Mouse (Mus musculus) testis, postnatal 14 days (tissue): ENCODE data around the gene Retreg3.
"Not testable (repeated sequence)": the region's sequence is repeated elsewhere in the genome, so short reads cannot be mapped to it uniquely, and the experiment has no call there.

Experiments used
- DNase-seq: peaks from one replicate; pipeline ENCODE4 v3.0.0; 2021; ENCODE audit warnings: low spot score

The Retreg3 gene

GRCm38 (mm10) chr11:101148751-101149150 lies 29.1 kb upstream of the Retreg3 start:
- DNase-seq = no peak

- no peak for DNase-seq
Measured at GRCm38 (mm10) chr11:101146377-101146776, 26.7 kb upstream of the Retreg3 start.

- peak; percentile 61 for DNase-seq
Measured at GRCm38 (mm10) chr11:101143338-101144225, 23.9 kb upstream of the Retreg3 start.

- no peak for DNase-seq
Measured at GRCm38 (mm10) chr11:101142215-101142967, 22.7 kb upstream of the Retreg3 start.

GRCm38 (mm10) chr11:101141088-101141487 lies 21.4 kb upstream of the Retreg3 start:
- DNase-seq = no peak

- DNase-seq = no peak
Measured at GRCm38 (mm10) chr11:101140164-101140819, 20.6 kb upstream of the Retreg3 start.

- no peak for DNase-seq
Measured at GRCm38 (mm10) chr11:101138536-101139181, 19.0 kb upstream of the Retreg3 start.

GRCm38 (mm10) chr11:101137000-101137399 lies 17.3 kb upstream of the Retreg3 start:
- no peak for DNase-seq

GRCm38 (mm10) chr11:101134217-101134865 lies 14.6 kb upstream of the Retreg3 start:
- no peak for DNase-seq

GRCm38 (mm10) chr11:101133037-101133436 lies 13.3 kb upstream of the Retreg3 start:
- no peak for DNase-seq

- peak; percentile 66 for DNase-seq
Measured at GRCm38 (mm10) chr11:101131701-101132100, 12.0 kb upstream of the Retreg3 start.

- no peak for DNase-seq
Measured at GRCm38 (mm10) chr11:101131187-101131586, 11.5 kb upstream of the Retreg3 start.

GRCm38 (mm10) chr11:101130056-101130756 lies 10.5 kb upstream of the Retreg3 start:
- no peak for DNase-seq

- DNase-seq = no peak
Measured at GRCm38 (mm10) chr11:101128996-101129577, 9.4 kb upstream of the Retreg3 start.

GRCm38 (mm10) chr11:101127075-101127474 lies 7.4 kb upstream of the Retreg3 start:
- DNase-seq = no peak

GRCm38 (mm10) chr11:101125008-101125407 lies 5.3 kb upstream of the Retreg3 start:
- DNase-seq = not testable (repeated sequence)

GRCm38 (mm10) chr11:101124494-101124893 lies 4.8 kb upstream of the Retreg3 start:
- not testable (repeated sequence) for DNase-seq

GRCm38 (mm10) chr11:101120545-101121188 lies 974 bp upstream of the Retreg3 start:
- no peak for DNase-seq

- no peak for DNase-seq
Measured at GRCm38 (mm10) chr11:101119131-101119760, 447 bp downstream of the Retreg3 start.
